Mouse (Mus musculus): Measurements from ENCODE around the gene BC107364. TPM values are rescaled to one million over a fixed set of nuclear protein-coding genes. Genes with fewer than 3 reads are reported as not detected.
A peak's percentile ranks its signal among the peaks of the same experiment; 100 is the strongest.
"Not testable (repeated sequence)": the region's sequence is repeated elsewhere in the genome, so short reads cannot be mapped to it uniquely, and the experiment has no call there.

The BC107364 gene
- total RNA-seq, 4 experiments from 2014 or later, result not detected

DNA sequence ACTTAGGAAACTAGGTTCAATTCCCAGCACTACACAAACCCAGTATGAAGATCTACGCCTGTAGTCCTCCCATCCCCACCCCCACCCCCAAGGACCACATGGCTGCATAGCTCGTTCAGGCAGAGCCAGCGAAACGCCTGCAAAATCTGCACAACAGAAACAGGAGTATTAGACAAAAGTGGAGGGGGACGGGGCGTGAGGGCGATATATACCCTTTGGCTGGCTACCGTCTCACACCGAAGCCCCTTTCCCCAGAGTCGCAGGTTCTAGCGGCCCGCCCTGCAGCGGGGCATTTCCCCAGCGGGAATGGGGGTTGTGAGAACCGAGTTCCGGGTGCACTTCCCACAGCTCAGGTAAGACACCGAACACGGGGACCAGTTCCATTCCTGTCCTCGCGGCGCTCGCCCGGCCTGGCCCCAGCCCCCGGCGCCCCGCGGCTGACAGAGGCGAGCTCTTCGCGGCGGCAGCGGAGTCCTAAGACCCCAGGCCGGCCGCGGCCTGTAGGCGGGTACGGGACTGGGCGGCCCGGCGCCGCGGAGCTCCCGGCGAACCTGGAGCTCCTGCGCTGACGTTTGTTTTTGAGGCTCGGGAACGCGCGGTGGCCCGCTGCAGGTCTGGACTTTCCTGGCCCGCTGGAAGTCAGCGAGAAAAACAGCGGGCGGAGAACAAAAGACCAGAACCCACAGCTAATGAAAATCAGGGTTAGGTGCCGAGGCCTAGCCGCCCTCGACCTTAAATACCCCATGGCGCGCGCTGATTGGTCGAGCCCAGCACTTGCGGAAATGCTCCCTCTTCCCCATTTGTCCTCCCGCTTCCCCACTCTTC lies 37.8 kb downstream of the BC107364 start:
- DNase-seq (ENCODE audit: low spot score in 2 of 2), result peak; percentile 13 to 18

DNA sequence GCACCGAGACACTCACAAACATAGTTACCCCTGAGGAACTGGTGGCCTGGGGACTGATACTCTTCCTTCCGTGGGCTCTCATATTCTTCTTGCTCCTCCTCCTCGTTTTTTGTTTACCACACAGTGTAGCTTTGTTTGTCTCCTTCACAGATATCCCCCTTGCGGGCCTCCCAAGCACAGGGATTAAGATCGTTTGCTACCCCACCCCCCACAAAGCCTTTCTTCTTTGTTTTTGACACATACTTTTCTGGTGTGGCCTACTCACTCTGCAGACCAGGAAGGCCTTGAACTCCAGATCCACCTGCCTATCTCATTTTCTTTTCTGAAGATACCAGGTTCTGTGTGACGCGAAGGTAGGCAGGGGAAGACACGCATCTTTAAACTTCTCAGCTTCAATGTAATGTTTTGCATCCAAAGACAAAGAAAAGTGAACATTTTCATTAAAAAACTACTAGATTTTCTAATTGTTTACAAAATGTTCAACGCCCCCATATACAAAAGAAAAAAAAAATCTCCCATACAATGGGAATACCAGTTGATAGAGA lies 38.5 kb downstream of the BC107364 start:
- DNase-seq (ENCODE audit: low spot score in 2 of 2), result no peak

DNA sequence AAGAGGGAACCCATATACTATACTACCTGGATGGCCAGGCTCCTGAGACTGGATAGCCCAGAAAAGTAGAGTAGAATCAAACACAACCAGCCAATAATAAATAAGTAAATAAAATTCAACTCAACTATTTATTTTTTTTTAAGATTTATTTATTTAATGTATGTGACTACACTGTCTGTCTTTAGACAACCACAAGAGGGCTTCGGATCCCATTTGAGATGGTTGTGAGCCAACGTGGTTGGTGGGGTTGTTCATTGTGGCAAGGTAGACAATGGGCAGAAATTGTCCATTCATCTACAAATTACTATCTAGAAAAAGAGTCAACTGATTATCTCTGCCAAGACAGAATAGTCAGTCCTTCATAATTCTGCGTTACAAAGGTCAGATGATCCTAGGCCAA lies 40.3 kb downstream of the BC107364 start:
- no peak for DNase-seq (ENCODE audit: low spot score in 2 of 2)

DNA sequence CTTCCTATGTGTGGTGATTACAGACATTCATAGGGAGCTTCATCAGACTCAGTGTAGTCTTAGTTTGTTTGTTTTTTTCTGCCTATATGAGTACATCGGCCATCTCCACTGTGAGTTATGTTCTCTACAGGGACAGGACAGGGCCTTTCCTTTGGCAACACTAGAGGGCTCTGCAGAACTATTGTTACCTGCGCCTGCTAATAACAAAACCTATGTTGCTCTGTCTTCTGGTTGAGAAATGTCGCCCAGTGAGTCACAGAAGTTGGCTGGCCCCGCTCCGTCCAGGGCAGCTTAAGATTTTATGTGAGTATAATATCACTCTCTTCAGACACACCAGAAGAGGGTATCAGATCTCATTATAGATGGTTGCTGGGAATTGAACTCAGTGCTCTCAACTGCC lies 41.1 kb downstream of the BC107364 start:
- DNase-seq (ENCODE audit: low spot score in 2 of 2), result no peak

DNA sequence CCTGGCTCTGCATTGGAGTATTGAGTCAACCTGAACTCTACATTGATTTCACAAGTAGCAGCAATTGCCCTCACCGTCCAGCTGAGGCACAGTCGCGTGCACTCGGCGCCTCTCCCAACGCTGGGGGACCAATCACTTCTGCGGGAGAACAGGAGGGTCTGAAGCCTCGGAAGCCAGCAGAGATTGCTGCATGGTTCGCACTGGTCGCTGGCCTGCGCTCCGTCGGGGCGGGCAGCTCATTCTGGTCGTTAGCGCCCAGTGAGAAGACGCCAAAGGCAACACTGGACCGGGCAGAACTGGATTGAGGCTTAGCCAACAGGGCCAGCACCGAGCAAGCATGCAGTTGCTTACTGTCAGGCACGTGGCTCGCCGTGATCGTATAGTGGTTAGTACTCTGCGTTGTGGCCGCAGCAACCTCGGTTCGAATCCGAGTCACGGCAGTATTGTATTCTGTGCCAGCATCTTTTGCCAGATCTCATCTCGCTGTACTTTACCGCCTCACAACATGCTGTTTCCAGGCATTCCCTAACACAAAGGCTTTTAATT lies 42.3 kb downstream of the BC107364 start:
- DNase-seq (ENCODE audit: low spot score in 2 of 2), result no peak

DNA sequence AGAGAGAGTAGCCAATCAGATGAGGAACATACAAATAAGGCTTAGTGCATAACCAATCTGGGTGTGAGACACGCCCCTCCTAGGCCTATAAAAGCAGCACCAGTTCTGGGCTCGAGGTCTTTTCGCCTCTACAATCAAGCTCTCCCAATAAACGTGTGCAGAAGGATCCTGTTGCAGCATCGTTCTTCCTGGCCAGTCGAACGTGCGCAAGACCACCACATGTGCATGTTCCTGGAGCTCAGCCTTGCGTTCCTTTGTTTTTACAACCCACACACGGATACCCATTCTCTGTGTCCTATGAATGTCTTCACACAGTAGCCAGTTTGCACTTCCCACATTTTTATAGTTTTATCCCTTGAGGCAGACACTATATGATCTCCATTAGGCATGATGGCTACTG lies 44.0 kb downstream of the BC107364 start:
- not testable (repeated sequence) for DNase-seq (ENCODE audit: low spot score in 2 of 2)

DNA sequence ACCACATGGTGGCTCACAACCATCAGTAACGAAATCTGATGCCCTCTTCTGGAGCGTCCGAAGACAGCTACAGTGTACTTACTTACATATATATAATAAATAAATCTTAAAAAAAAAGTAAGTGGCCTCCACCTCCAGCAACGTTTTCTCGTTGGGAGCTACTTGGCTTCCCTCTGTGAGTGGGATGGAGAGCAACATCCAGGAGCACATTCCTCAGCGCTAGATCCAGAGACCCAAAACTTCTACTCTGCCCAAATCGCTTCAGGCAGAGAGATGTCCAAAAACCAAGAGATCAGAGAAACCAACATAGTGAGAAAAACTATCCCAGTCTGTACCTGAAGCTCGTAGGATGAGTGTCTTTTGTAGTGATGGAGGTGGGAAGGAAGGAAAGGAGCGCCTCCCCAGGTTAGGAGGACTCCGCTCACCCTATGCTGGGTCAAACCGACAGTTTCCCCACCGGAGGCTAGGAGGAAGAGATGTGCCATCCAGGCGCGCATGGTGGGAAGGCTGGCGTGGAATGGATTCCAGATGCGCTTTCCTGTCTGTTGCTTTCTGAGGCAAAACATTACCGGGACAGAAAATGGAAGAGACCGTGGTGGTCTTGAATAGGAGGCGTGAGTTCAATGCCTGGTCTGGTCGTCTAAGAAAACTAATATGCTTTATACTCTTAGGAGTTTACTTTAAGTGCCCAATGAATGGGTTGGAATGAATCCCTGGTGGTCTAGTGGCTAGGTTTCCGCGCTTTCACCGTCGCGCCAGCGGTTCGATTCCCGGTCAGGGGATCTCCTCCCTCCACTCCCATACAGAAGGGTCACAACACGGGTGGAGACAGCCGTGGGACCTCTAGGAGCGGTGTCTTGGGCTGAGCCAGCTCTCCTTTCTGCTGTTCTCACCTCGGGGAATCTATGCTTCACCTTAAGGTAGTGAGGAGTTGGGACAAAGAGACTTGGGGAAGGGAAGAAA lies 46.3 kb downstream of the BC107364 start:
- no peak for DNase-seq (ENCODE audit: low spot score in 2 of 2)

DNA sequence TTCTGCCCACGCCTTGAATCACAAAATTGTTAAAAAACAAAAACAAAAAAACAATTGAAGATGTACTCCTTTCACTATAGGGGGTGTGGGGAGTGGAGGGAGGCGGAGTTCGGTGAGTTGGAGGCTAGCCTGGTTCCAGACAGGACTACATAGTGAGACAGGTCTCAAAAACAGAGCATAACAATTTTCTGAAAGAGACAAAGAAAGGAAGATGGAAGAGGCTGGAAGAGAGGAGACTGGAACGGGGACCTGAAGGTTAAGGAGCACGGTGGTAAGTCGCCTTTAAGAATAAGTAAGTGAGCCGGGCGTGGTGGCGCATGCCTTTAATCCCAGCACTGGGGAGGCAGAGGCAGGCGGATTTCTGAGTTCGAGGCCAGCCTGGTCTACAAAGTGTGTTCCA lies 47.1 kb downstream of the BC107364 start:
- no peak for DNase-seq (ENCODE audit: low spot score in 2 of 2)

DNA sequence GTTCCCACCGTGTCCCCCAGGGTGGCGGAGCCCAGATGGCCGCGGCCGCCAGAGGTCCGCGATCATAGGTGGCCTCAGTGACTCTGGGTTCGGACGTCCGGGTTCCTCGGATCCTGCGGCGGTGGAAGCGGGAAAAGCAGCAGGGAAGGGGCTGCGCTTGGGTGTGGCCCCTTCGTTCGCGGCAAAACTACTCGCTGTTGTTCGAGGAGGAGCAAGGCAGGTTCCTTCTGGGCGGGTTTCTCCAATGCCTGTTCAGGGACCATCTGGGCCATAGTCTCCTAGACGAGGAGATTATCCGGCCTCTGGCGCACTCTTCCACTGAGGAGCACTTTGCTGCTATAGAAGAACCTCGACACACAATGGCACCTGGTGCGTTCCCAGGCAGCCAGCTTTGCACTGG lies 47.7 kb downstream of the BC107364 start:
- DNase-seq (ENCODE audit: low spot score in 2 of 2), result no peak

DNA sequence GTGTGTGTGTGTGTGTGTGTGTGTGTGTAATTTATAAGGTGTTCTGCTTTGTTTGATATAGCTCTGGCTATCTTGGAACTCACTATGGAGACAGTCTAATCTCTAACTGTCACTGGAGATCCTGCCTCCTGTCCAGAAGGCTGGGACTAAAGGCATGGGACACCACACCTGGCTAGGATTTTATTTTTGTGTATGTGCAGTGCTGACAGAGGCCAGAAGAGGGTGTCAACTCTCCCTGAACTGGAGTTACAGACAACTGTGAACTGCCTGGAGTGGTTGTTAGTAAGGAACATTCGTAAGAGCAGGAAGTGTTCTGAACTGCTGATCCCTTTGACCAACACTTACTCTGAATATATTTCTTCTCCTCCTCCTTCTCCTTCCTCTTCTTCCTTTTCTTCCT lies 49.1 kb downstream of the BC107364 start:
- DNase-seq (ENCODE audit: low spot score in 2 of 2), result no peak

DNA sequence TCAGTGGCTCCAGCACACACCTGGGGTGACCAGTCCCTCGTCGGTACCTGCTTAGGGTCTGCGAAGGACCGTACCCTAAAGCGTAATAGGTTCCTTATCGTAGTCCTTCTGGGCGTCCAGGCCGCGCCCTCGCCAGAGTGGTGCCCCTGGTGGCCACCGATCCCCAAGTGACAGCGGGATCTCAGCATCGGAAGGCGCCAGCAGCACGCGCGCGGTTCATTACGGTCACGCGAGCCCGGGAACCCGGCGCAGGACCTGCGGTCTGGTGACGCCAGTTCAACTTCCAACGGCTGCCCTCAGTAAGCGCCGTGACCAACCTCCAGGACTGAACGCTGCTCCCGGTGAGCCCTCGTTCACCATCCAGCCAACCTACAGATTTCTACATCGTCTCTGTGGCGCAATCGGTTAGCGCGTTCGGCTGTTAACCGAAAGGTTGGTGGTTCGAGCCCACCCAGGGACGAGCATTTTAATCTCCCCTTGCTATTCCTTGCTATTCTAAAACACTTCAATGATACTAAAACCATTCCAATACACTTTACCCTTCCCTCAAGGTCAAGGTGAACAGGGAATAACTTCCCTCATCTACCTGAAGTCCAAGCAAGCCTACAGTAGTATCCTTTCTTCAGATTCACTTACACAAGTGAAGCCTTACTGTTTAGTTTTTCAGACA lies 50.1 kb downstream of the BC107364 start:
- no peak for DNase-seq (ENCODE audit: low spot score in 2 of 2)

DNA sequence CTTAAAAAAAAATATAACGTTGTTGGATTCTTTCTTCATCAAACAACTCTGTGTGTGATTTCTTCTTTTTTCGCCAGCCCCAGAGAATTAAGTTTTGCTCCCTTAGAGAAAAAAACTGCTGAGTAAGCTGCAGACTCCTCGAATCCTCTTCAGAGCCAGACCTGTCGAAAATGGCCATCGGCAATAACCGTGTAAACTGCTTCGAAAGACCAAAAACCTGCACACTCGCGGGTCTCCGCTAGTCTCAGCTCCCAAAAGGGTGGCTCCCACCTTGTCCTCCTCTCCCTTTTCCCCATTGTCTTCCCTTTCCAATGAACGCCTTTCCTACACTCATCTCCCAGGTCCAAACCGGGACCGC lies 50.7 kb downstream of the BC107364 start:
- no peak for DNase-seq (ENCODE audit: low spot score in 2 of 2)

DNA sequence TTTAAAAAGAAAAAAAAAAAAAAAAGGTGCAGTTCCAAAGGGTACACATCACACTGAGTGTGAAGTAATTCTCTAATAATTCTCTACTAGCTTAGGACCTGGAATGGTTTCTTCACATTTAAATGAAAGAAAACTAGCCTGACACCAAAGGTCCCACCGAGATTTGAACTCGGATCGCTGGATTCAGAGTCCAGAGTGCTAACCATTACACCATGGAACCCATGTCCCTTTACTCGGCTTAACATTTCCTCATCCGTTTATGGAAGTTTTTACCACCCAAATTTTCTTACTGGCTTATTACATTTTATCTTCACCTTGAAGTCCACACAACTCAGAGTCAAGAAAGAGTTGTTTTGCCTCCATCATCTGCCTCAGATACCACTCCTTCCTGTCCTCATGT lies 53.2 kb downstream of the BC107364 start:
- DNase-seq (ENCODE audit: low spot score in 2 of 2), result no peak

DNA sequence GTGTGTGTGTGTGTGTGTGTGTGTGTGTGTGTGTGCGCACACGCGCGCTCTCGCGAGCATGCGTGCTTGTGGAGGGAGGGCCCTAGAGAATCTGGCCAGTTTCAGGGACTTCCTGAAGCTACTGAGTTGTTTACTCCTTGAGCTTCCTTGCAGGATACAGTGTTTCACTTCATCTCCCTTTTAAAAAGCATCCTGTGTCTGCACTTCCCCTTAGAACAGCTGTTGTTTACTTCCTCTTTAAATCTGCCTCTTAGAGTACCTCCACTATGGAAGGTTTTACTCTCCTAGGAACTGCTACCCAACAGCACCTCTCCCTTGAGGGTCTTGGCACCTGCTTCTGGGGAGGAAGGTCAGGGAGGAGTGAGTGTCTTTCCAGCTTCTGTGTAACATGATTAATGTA lies 55.2 kb downstream of the BC107364 start:
- DNase-seq (ENCODE audit: low spot score in 2 of 2), result no peak

DNA sequence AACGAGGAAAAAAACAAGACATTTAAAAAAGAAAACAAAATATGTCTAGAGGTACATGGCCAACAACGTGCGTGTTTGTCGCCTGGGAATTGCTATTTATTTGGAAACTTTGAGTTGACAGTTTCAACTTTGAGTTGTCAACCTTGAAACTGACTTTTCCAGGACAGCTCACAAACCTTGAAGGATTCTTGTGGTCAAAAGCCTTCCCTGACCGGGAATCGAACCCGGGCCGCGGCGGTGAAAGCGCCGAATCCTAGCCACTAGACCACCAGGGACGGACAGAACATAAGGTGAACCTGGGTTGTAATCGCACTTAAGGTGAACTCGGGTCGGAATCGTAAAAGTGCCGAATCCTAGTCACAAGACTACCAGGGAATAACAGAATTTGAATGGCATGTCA lies 64.9 kb downstream of the BC107364 start:
- not testable (repeated sequence) for DNase-seq (ENCODE audit: low spot score in 2 of 2)

Other genes starting within 250 kb of the BC107364 start
- gene Bola1, start 232.6 kb downstream of the BC107364 start, total RNA-seq (2022), result 10 to 100 TPM; 21.8 to 30.6 (median 25.6) TPM
- 1 to 10 TPM in 2 of 4 experiments, under 1 TPM in 1, not detected in 1; 0.65 to 2.3 (median 1.3) TPM for gene Hist2h2ab, start 232.4 kb downstream of the BC107364 start, total RNA-seq (2022)
- 10 to 100 TPM in 2 of 4 experiments, 1 to 10 TPM in 2; 4.4 to 13.7 (median 9.9) TPM for gene Hist2h2ac, start 231.4 kb downstream of the BC107364 start, total RNA-seq (2022)
- 1 to 10 TPM; 4.3 to 5.9 (median 5.2) TPM for gene Hist2h2be, start 231.2 kb downstream of the BC107364 start, total RNA-seq (2022)
- 1 to 10 TPM; 2.6 to 7.1 (median 4.9) TPM for gene Hist2h3c2, start 213.2 kb downstream of the BC107364 start, total RNA-seq (2022)
- 100 to 1,000 TPM; 141 to 187 (median 153) TPM for gene Hist2h2aa2, start 212.0 kb downstream of the BC107364 start, total RNA-seq (2022)
- gene Hist2h2aa1, start 206.8 kb downstream of the BC107364 start, total RNA-seq (2022), result 1 to 10 TPM in 3 of 4 experiments, not detected in 1; 2.7 to 5.0 (median 4.8) TPM
- gene Hist2h3c1, start 205.6 kb downstream of the BC107364 start, total RNA-seq (2022), result not detected
- 1 to 10 TPM; 5.6 to 8.2 (median 6.8) TPM for gene Hist2h4, start 189.0 kb downstream of the BC107364 start, total RNA-seq (2022)
- gene Hist2h3b, start 183.7 kb downstream of the BC107364 start, total RNA-seq (2022), result 10 to 100 TPM; 19.4 to 22.9 (median 20.8) TPM
- gene Hist2h2bb, start 182.6 kb downstream of the BC107364 start, total RNA-seq (2022), result 10 to 100 TPM; 18.8 to 38.2 (median 24.3) TPM
- gene Fcgr1, start 158.3 kb downstream of the BC107364 start, total RNA-seq (2022), result under 1 TPM in 1 of 4 experiments, not detected in 3; 0.70 TPM
- gene Hfe2, start 72.9 kb upstream of the BC107364 start, total RNA-seq (2022), result 100 to 1,000 TPM; 562 to 917 (median 709) TPM
- gene Txnip, start 105.7 kb upstream of the BC107364 start, total RNA-seq (2022), result 100 to 1,000 TPM; 365 to 573 (median 474) TPM
- gene Gm16253, start 124.7 kb upstream of the BC107364 start, total RNA-seq (2022), result 1 to 10 TPM in 3 of 4 experiments, not detected in 1; 1.2 to 1.5 (median 1.2) TPM
- 10 to 100 TPM; 39.8 to 59.8 (median 51.8) TPM for gene Polr3gl, start 141.9 kb upstream of the BC107364 start, total RNA-seq (2022)
- 1 to 10 TPM in 2 of 4 experiments, under 1 TPM in 2; 0.64 to 1.6 (median 1.1) TPM for gene Ankrd34a, start 144.3 kb upstream of the BC107364 start, total RNA-seq (2022)
- 1 to 10 TPM; 3.5 to 6.8 (median 4.4) TPM for gene Lix1l, start 148.8 kb upstream of the BC107364 start, total RNA-seq (2022)
- gene Rbm8a, start 177.6 kb upstream of the BC107364 start, total RNA-seq (2022), result 10 to 100 TPM; 17.0 to 25.1 (median 22.7) TPM
- 10 to 100 TPM; 23.3 to 31.3 (median 28.0) TPM for gene Pex11b, start 183.1 kb upstream of the BC107364 start, total RNA-seq (2022)
- not detected for gene Gm42957, start 183.2 kb upstream of the BC107364 start, total RNA-seq (2022)
- under 1 TPM; 0.31 to 0.56 (median 0.40) TPM for gene Itga10, start 193.3 kb upstream of the BC107364 start, total RNA-seq (2022)
- gene Ankrd35, start 217.8 kb upstream of the BC107364 start, total RNA-seq (2022), result under 1 TPM; 0.24 to 0.48 (median 0.40) TPM
- 1 to 10 TPM; 4.9 to 7.4 (median 6.0) TPM for gene Pias3, start 244.1 kb upstream of the BC107364 start, total RNA-seq (2022)

Measured in gastrocnemius, adult 8-10 months (tissue).